Mouse (Mus musculus) ES-Bruce4 (cell line): Measurements from ENCODE around the gene Dnttip2.

Experiments
- CTCF ChIP-seq: IDR thresholded peaks from one replicate; pipeline ENCODE4 v1.8.1; 2011; ENCODE audit warnings: low read depth, low read length
- EP300 ChIP-seq: IDR thresholded peaks from 2 replicates; pipeline ENCODE4 v1.6.1; 2011; ENCODE audit warnings: low read depth, low read length; ENCODE audit not compliant: insufficient read depth
- POLR2A ChIP-seq: IDR thresholded peaks from one replicate; pipeline ENCODE4 v1.8.1; 2011; ENCODE audit warnings: low read length; ENCODE audit not compliant: insufficient read depth

DNA sequence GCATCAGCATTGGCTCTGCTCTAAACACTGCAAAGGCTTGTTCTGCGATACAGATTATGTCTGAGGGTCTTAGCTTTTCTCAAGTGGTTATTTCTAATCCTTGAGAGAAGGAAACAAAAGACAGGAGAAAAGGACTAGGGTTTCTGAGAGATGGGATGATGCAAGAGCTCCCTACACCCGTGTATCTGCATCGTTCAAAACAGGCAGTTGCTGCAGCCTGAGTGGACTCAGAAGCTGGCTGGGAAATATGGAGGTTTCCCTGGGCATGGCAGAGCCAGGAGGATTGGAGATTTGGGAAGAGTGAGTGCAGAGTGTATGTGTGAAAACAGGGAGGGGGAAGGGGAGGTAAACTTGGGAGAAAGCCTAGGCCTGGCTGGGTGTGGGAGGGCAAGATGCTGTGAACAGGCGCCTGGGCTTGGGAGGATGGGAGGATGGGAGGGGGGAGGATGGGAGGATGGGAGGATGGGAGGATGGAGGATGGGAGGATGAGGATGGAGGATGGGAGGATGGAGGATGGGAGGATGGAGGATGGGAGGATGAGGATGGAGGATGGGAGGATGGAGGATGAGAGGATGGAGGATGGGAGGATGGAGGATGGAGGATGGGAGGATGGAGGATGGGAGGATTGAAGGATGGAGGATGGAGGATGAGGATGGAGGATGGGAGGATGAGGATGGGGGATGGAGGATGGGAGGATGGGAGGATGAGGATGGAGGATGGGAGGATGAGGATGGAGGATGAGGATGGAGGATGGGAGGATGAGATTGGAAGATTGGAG, 33.9 kb downstream of the Dnttip2 start:
- TF ChIP-seq EP300: no peak
- no peak for TF ChIP-seq POLR2A
- TF ChIP-seq CTCF: no peak
